Mouse (Mus musculus) yolk sac, embryonic 10.5 days (tissue): ENCODE results near the gene Cldn13.

Experiments
- DNase-seq: peaks from one replicate; pipeline ENCODE4 v3.0.0-alpha.2; 2017; ENCODE audit warnings: low spot score

The Cldn13 gene

DNA sequence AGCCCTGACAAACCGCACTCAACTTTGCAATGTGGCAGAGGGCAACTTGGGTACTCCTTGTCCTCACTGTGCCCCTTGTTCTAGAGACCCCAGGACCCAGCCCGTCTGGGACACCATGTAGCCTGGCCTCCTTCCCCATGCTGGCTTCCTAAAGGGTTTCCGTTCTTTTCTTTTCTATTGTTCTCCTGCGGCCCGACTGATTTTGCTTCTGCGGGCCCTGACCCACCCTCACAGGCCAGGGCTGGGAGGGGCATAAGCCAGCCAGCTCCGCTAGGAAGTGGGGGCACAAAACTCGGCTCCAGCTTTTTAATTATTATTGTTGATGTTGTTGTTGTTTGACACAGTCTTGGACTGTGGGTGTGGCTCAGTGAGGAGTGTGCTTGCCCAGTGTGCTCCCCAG is 23.8 kb downstream of the Cldn13 start:
- DNase-seq, result no peak

DNA sequence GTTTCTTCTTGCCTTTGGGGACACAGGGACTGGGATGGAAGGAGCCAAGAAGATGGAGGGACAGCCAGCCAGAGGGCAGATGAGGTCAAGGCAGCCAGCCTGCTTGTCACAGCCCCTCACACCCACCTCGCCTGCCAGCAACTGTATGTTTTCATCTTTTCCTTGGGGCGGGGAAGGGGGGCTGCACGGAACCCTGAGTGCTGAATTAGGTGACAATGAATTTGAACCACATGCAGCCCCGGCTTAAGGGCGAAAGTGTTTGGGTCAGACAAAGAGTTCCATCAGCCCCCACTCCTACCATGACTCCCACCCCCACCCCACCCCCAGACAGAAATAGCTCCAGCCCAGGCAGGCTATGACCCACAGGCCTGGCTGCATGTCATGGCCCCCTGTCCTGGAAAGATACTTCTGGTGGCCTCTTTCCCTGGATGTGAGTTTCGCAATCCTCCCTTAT is 24.7 kb downstream of the Cldn13 start:
- no peak for DNase-seq

DNA sequence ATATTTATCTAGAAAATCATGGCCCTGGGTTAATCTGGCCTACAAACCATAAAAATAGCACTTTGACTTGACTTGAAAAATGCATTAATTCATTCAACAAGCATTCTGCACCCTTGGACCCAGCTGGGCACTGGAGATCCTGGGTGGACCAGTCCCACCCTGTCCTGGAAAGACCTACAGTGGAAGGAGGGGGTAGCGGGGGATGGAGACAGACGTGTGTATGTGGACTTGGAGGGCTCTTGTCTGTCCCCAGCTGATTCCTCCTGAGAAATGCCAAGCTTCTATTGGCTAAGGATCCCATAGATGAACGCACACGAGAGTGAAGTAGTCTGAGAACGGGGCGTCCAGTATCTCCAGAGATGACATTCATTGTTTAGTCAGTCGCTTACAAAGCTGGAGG is 26.8 kb downstream of the Cldn13 start:
- DNase-seq, result no peak

DNA sequence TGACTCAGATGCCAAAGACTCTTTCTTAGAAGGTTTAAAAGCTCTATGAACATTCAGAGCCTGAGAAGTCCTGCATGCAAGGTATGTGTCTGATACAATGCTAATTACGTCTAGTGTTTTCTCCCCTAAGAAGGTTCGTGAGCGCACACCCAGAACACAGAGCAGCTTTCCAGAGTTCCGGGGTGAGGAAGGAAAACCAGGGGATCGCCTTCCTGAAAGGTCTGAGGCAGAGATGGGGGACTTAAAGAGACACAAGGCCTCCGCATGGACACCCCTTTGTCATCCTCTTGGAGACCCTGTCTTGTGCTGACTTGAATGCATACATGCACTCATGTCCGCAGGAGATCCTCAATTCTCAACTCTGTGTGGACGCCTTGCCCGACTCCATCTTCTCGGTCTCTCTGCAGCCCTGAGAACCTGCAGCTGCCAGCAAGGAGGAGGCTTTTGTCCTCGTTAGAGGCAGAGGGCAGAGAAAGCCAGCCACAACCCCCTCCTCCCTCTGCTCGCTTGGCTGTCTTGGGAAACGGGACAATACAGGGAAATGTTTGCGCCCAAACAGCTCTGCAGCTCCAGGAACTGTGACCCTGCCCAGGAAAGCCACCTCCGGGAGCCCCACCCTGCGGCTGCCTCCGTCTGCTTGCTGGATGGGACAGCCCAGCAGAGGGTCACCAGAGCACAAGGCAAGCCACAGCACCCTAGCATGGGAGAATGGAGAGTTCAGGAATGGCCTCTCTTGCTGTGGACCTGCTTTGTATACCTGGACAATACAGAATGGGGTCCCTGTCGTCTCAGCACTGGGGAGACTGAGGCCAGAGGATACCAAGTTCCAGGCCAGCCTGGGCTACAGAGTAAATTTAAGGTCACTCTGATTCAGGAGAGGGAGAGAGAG is 27.6 kb downstream of the Cldn13 start:
- peak; percentile 23 for DNase-seq

DNA sequence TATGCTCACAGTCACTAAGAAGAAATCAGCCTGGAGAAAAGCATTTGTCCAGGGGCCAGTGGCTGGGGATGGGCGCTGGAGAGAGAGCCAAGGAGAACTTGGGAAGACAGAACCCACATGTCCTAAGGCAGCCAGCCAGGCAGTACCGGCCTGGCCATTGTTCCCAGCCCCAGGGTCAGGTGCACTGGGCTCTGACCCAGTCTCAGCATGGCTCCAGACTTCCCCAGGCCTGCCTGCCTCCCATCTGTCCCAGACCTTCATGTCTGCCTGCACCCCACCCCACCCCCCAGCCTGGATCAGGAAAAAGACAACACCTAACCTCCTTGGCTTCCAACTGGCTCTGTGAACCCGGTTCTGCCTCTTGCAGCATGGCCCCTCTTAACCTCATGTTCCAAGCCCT is 32.2 kb downstream of the Cldn13 start:
- DNase-seq, result no peak

DNA sequence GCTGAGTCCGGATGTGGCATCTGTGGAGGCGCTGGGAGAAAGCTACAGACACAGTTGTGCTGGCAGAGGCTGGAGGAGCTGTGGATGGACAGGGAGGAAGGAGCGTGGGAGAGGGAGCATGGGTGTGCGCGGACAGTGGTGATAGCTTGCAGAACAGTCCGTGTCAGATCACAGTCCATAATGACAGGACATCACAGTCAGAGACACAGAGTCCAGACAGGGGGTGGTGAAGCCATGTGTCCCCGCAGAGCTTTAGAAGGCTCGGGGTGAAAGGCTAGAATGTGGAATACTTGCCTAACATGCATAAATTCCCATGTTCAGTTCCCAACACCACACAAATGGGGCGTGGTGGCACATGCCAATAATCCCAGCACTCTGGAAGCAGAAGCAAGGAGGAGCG is 38.5 kb downstream of the Cldn13 start:
- DNase-seq, result no peak

DNA sequence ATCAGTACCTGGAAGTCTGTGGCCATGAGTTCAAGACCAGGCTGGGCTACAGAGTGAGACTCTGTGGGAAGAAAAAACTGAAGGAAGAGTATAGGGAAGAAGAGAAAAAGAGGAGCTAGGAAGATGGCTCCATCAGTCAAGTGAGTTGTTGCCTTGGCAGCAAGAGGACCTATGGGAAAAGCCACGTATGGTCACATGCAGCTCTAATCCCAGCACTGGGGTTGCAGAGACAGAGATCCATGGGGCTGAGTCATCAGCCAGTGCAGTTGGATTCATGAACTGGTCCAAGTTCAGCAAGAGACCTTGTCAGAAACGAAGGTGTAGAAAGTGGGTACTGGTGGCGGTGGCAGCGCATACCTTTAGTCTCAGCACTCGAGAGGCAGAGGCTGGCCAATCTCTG is 40.1 kb downstream of the Cldn13 start:
- DNase-seq, result no peak

DNA sequence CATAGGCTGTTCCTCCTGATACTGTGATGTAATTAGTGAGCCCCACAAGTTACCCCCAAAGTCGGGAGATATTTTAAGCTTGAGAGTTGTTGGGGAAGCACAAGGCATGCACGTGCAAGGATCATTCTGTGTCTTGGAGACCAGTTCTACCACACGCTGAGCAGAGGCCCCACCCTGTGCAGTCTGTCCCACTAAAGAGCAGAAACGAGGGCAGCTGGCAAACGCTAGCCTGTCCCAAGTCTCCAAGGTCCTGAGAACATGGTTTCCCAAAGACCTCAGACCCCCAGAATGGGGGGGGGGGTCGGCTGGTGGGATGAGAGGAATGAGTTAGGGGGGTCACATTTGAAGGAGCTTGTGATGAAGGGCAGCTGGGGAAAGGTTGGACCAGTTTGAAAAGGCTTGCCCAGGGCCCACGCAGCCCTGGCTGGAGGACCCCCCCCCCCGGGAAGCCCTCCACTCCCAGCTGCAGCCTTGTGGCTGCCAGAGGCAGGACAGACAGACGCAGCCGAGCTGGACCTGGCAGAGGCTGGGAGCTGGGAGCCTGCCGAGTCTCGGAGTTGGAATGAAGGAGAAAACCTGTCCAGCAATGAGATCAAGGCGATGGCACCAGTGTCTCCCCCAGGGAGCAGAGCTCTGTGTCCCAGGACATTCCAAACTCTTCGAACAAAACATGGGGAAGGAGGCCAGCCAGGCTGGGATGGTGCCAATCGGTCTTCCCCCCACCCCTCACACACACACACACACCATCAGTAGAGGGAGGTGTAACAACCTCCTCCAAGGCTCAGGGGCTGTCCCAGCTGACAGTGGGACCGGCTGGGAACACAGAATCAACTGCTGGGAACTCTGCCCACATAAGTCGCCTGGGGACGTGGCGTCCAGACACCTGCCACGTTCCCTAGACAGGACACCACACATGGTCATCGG is 41.1 kb downstream of the Cldn13 start:
- no peak for DNase-seq

DNA sequence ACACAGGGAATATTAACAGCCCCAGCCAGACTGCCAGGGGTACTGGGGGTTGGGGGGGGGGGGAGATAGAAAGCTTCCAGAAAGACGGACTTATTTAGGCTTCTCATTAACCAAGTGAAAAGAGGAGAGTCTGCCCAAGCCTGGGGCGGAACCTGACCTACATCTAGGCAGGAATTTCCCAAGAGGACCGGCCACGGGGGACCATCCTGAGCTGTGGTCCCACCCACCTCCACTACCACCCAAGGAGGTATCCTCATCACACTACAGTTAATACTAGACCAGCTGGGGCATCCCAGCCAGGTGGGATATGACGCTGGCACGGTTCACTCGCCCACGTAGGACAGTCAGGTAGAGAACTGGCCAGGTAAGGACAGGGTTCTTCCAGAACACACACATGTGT is 42.3 kb downstream of the Cldn13 start:
- DNase-seq, result no peak

DNA sequence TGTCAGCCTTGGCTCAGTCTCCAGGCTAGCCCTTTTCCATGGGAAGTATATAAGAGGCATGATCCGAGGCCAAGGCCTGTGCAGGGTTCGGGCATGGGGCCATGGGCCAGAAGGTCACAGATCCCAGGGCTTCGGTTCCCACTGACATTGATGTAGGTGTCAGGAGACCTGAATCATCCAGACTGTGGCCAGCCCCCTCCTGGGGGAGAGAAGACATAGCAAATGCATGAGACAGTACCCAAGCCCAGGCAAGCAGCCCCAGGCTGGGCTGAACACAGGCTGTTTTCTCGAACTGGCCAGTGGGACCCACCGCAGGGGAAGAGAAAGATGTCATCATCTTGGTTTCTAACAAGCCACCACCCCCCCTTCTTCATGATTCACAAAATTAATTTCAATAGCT is 42.7 kb downstream of the Cldn13 start:
- DNase-seq, result no peak

DNA sequence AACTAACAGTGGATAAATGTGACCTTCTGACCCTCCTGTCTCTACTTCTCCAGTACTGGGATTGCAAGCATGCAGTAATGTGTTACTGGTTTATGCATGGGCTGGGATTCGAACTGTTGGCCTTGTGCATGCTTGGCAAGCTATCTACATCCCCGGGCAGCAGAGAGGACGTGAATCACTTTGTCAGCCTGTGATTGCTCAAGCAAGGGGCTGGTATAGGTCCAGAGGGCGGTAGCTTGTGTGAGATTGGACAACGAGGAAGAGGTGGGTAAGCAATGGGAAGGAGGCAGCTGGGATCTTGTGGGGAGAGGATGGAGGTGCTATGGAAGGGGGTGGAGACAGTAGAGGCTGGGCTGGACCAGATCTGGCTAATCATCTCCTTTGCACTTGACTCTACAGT is 46.8 kb downstream of the Cldn13 start:
- no peak for DNase-seq

DNA sequence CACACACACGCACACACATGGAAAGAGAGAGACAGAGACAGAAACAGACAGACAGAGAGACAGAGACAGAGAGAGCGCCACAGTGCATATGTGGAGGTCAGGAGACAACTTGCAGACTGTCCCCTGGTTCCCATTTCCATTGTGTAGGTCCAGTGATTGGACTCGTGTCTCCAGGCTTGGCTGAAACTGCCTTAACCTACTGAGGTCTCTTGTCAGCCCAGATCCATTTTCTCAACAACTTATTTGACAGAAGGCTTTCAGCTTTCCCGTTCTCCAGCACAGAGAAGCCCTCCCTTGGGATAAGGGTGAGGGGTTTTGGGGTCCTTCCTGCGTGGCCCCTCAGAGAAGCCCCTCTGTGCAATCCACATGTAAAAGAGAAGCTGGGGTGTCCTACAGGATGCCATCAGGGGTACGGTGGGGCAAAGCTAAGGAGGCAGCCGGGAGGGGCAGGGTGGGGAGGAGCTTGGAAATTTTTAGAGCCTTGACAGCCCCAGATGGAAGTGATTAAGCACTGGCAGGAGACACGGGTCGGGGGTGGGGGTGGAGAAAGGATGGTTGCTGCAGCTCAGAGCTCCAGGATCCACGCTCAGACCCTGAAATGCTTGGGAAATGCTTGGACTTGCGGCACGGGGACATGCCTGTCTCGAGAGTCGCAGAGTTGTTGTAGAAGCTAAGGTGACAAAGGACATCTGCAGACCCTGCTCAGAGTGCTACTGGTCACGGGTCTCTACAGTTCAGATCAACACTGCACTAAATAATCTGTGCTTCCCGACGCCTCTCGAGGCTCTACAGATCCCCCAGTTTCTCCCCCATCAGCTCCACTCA is 47.8 kb downstream of the Cldn13 start:
- DNase-seq, result no peak

DNA sequence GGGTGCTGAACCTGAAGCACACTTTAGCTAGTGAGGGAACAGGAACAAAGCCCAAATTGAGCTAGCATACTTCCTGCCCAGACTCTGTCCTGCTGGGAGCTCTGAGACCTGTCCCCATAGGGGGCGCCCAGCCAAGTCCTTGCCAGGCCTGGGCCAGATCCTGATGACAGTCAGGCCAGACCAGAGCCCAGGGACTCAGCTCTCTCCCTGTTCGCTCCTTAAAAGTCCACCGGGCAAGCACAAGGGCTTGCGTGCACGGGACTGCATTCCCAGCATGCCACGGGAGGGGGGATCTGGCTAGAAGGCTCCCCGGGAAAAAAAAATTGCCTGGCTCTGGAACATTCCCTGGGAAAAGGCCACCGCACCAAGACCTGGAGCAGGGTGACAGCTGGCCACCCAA is 50.2 kb downstream of the Cldn13 start:
- no peak for DNase-seq
